Mouse (Mus musculus): ENCODE data around the gene Fry. TPM values are rescaled to one million over a fixed set of nuclear protein-coding genes. Genes with fewer than 3 reads are reported as not detected.

The Fry gene
- polyA plus RNA-seq, 1 experiment from 2014 or later = 15.2 TPM

DNA sequence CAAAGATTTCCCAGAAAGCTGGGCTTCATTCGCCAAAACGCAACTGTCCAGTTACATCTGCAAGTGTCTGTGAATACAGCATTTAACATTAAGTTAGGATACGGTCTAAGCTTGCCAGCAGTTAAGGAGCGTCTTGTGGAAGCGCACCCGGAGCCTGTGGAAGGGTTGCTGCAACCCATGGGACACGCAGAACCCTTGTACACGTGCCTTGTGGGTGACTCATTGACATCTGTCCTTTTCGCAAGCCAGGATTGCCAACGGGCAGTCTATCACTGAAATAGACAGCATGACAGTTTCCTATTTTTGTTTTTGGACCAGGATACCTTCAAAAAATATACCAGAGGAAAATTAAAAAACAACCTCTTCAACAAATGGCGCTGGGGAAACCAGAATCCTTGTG, 16.7 kb upstream of the Fry start:
- Histone ChIP-seq H3K27me3 (ENCODE audit: control insufficient read depth, insufficient read depth, low read length) (no peaks in the 10 kb centered on the region), H3K9ac (replicated peaks; ENCODE audit: low read depth, low read length) (no peak overlapping the region), H3K4me1 (ENCODE audit: control insufficient read depth, insufficient read depth, low read length) (no peaks in the 10 kb centered on the region), H3K4me3 (ENCODE audit: low read depth, low read length) (no peak overlapping the region), H3K9me3 (ENCODE audit: control insufficient read depth, low read depth, low read length) (no peaks in the 10 kb centered on the region), H3K36me3 (ENCODE audit: control insufficient read depth, insufficient read depth, low read length) (no peaks in the 10 kb centered on the region), H3K4me2 (replicated peaks; ENCODE audit: low read depth, low read length) (no peak overlapping the region), H3K27ac (ENCODE audit: low read length) (no peak overlapping the region)
- no peak for ATAC-seq (ENCODE audit: insufficient number of reproducible peaks, insufficient read depth, low FRiP score, low read depth)
- 85% methylated on average over 11 of the region's 11 CpGs for WGBS

DNA sequence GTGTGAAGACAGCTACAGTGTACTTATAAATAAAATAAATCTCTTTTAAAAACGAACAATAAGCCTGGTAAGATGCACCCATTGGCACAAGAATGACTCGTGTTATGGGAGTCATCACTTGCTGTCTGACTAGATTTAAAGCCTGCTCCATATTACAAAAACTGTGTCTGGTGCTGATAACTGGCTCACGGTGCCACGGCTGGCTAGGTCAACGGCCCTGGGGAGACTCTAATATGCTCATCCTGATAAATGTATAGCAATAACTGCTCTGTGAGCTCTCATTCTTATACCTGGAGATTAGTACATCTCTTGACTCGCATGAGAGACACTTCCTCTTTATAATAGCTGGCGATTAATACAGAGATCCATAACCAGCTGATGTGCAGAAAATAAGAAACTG, 12.1 kb upstream of the Fry start:
- Histone ChIP-seq H3K9me3 (ENCODE audit: control insufficient read depth, low read depth, low read length) (no peaks in the 10 kb centered on the region), H3K36me3 (ENCODE audit: control insufficient read depth, insufficient read depth, low read length) (no peaks in the 10 kb centered on the region), H3K4me1 (ENCODE audit: control insufficient read depth, insufficient read depth, low read length) (no peaks in the 10 kb centered on the region), H3K27me3 (ENCODE audit: control insufficient read depth, insufficient read depth, low read length) (no peaks in the 10 kb centered on the region), H3K4me2 (replicated peaks; ENCODE audit: low read depth, low read length) (no peak overlapping the region), H3K4me3 (ENCODE audit: low read depth, low read length) (no peak overlapping the region), H3K27ac (ENCODE audit: low read length) (no peak overlapping the region), H3K9ac (replicated peaks; ENCODE audit: low read depth, low read length) (no peak overlapping the region)
- ATAC-seq (ENCODE audit: insufficient number of reproducible peaks, insufficient read depth, low FRiP score, low read depth) = no peak
- 88% methylated on average over 7 of the region's 7 CpGs for WGBS

DNA sequence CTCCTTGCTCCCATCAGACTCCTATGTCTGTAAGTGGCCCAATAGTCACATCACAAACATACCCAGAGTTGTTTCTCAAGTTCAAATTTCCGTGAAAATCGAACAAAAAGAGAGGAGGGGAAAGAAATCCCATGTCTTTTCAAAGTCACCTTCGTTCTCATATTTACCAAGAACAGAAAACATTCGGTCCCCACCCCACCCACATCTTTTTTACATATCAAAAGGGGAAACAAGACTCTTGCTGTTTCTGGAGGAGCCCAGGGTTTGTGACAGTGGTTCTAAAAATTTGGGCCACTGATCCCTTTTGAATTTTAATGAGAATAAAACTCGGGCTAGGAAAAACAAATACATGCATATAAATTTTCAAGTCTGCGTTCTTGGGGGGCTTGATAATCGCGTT, 7.2 kb upstream of the Fry start:
- Histone ChIP-seq H3K27me3 (ENCODE audit: control insufficient read depth, insufficient read depth, low read length) (no peaks in the 10 kb centered on the region), H3K4me2 (replicated peaks; ENCODE audit: low read depth, low read length) (no peak overlapping the region), H3K4me3 (ENCODE audit: low read depth, low read length) (no peak overlapping the region), H3K36me3 (ENCODE audit: control insufficient read depth, insufficient read depth, low read length) (no peaks in the 10 kb centered on the region), H3K4me1 (ENCODE audit: control insufficient read depth, insufficient read depth, low read length) (0 out of 2 replicates have a peak, but pooled peaks cover 5% of the 10 kb centered on the region), H3K9ac (replicated peaks; ENCODE audit: low read depth, low read length) (no peak overlapping the region), H3K27ac (ENCODE audit: low read length) (no peak overlapping the region), H3K9me3 (ENCODE audit: control insufficient read depth, low read depth, low read length) (no peaks in the 10 kb centered on the region)
- ATAC-seq (ENCODE audit: insufficient number of reproducible peaks, insufficient read depth, low FRiP score, low read depth) = no peak
- 48% methylated on average over 8 of the region's 8 CpGs for whole genome bisulfite sequencing

DNA sequence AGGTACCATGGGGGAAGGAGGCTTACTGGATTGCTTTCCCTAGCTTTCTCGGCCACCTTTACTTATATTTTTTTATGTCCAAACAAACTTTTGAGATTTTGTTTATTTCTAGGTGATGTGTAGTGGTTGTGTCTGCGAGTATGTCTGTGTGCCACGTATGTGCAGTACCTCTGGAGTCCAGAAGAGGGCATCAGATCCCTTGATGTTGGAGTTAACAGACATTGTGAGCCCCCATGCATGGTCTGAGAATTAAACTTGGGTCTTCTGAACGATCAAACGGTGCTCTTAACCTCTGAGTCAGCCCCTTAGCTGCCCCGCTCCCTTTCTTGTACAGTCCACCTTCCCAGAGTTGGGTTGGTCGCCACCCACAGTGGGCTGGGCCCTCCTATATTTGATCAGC, 4.4 kb upstream of the Fry start:
- no peak overlapping the region for H3K9ac ChIP-seq (replicated peaks; ENCODE audit: low read depth, low read length)
- H3K27me3 ChIP-seq (ENCODE audit: control insufficient read depth, insufficient read depth, low read length) = no peaks in the 10 kb centered on the region
- no peak overlapping the region for H3K4me3 ChIP-seq (ENCODE audit: low read depth, low read length)
- H3K4me2 ChIP-seq (replicated peaks; ENCODE audit: low read depth, low read length) = no peak overlapping the region
- H3K27ac ChIP-seq (ENCODE audit: low read length) = no peak overlapping the region
- H3K4me1 ChIP-seq (ENCODE audit: control insufficient read depth, insufficient read depth, low read length) = 0 out of 2 replicates have a peak, but pooled peaks cover 5% of the 10 kb centered on the region
- no peaks in the 10 kb centered on the region for H3K9me3 ChIP-seq (ENCODE audit: control insufficient read depth, low read depth, low read length)
- no peak for ATAC-seq (ENCODE audit: insufficient number of reproducible peaks, insufficient read depth, low FRiP score, low read depth)
- 78% methylated on average over 7 of the region's 7 CpGs for WGBS
- H3K36me3 ChIP-seq (ENCODE audit: control insufficient read depth, insufficient read depth, low read length) = no peaks in the 10 kb centered on the region

DNA sequence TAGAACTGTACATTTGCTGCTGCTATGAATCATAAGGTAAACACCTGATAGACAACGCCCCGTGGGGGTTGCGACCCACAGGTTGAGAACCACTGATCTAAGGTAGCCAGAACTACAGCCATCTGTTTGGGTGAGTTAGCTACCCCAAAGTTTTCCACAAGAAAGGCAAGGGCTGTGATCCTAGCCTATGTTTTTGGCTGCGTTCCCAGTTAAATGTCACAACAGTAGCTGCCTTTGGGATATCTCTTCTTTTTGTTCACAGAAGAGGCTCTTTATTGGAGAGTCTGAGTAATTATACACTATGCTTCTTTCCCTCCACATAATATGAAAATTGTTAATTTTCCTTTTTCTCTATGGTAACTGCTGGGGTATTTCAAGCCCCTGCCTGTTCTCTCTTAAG, 3.7 kb upstream of the Fry start:
- Histone ChIP-seq H3K36me3 (ENCODE audit: control insufficient read depth, insufficient read depth, low read length) (no peaks in the 10 kb centered on the region), H3K4me1 (ENCODE audit: control insufficient read depth, insufficient read depth, low read length) (0 out of 2 replicates have a peak, but pooled peaks cover 5% of the 10 kb centered on the region), H3K27ac (ENCODE audit: low read length) (no peak overlapping the region), H3K9ac (replicated peaks; ENCODE audit: low read depth, low read length) (no peak overlapping the region), H3K4me3 (ENCODE audit: low read depth, low read length) (no peak overlapping the region), H3K27me3 (ENCODE audit: control insufficient read depth, insufficient read depth, low read length) (no peaks in the 10 kb centered on the region), H3K4me2 (replicated peaks; ENCODE audit: low read depth, low read length) (no peak overlapping the region), H3K9me3 (ENCODE audit: control insufficient read depth, low read depth, low read length) (no peaks in the 10 kb centered on the region)
- 82% methylated on average over 4 of the region's 4 CpGs for WGBS
- no peak for ATAC-seq (ENCODE audit: insufficient number of reproducible peaks, insufficient read depth, low FRiP score, low read depth)

DNA sequence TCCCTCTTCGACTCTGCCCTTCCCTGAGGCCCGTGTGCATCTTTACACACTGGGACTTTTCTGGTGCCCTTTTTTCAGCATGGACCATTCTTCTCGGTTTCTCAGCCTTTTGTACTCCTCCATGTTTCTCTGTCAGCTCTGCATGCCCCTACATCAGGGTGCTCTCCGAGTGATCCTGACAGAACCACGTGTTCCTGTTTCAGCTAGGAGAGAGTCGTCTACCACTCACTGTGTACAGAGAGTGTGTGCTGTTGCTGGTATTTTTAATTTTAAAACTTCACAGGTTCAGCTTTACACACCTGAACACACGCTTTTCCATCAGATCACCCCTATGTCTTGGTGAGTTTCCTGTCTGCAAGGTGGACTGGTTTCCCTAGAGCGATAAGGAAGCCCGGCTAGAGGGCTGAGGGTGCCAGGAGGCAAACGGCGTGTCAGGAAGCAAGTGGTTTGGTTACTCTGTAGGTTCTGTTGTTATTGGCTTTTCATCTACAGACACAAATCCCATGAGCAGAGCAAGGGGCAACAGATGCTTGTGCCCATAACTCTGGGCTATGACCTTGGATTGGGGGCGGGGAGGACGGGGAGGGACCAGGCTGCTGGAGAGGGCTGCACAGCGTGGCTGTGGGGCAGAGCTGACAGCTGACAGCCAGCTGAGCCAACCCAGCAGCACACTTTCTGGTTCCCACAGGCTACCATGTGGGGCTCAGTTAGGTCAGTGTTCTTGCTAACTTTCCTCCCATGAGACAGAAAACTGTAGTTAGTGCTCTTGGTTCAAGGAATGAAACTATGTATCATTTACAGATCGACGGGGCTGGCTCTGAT, 3.0 kb upstream of the Fry start:
- 64% methylated on average over 16 of the region's 16 CpGs for WGBS
- H3K4me3 ChIP-seq (ENCODE audit: low read depth, low read length) = no peak overlapping the region
- no peaks in the 10 kb centered on the region for H3K36me3 ChIP-seq (ENCODE audit: control insufficient read depth, insufficient read depth, low read length)
- no peaks in the 10 kb centered on the region for H3K9me3 ChIP-seq (ENCODE audit: control insufficient read depth, low read depth, low read length)
- no peak overlapping the region for H3K9ac ChIP-seq (replicated peaks; ENCODE audit: low read depth, low read length)
- 0 out of 2 replicates have a peak, but pooled peaks cover 5% of the 10 kb centered on the region for H3K4me1 ChIP-seq (ENCODE audit: control insufficient read depth, insufficient read depth, low read length)
- H3K27ac ChIP-seq (ENCODE audit: low read length) = no peak overlapping the region
- H3K27me3 ChIP-seq (ENCODE audit: control insufficient read depth, insufficient read depth, low read length) = no peaks in the 10 kb centered on the region
- no peak overlapping the region for H3K4me2 ChIP-seq (replicated peaks; ENCODE audit: low read depth, low read length)
- no peak for ATAC-seq (ENCODE audit: insufficient number of reproducible peaks, insufficient read depth, low FRiP score, low read depth)

DNA sequence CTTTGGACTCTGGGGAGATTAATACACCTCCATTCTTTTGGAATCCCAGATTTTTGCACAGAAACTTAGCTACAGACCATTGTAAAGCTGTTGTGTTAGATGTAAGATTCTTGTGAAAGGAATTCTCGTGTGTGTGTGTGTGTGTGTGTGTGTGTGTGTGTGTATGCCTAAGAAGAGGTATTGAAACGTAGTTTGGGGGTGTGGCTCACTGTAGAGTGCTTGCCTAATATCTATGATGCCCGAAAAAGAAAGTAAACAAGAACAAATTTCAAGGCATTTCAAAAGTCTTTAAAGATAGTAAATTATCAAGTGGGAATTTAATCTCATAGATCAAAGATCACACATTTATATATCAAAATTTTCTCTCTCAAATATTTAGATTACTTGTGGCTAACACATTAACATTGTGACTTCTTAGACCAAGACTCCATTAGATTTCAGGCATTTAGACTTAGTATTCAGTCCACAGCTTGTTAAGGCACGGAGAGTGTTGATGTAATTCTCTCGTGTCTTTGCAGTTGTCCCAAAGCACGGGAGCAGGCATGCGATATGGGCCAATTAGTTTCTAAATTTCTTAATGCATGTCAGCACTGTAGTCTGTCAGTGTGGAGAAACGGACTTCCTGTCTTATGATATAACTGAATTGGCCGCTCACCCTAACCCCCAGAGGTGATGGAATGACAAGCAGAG, 2.1 kb upstream of the Fry start:
- WGBS = 63% methylated on average over 9 of the region's 9 CpGs
- Histone ChIP-seq H3K4me1 (ENCODE audit: control insufficient read depth, insufficient read depth, low read length) (0 out of 2 replicates have a peak, but pooled peaks cover 5% of the 10 kb centered on the region), H3K27me3 (ENCODE audit: control insufficient read depth, insufficient read depth, low read length) (no peaks in the 10 kb centered on the region), H3K36me3 (ENCODE audit: control insufficient read depth, insufficient read depth, low read length) (no peaks in the 10 kb centered on the region), H3K27ac (ENCODE audit: low read length) (no peak overlapping the region), H3K4me3 (ENCODE audit: low read depth, low read length) (no peak overlapping the region), H3K9ac (replicated peaks; ENCODE audit: low read depth, low read length) (no peak overlapping the region), H3K4me2 (replicated peaks; ENCODE audit: low read depth, low read length) (no peak overlapping the region), H3K9me3 (ENCODE audit: control insufficient read depth, low read depth, low read length) (no peaks in the 10 kb centered on the region)
- no peak for ATAC-seq (ENCODE audit: insufficient number of reproducible peaks, insufficient read depth, low FRiP score, low read depth)

DNA sequence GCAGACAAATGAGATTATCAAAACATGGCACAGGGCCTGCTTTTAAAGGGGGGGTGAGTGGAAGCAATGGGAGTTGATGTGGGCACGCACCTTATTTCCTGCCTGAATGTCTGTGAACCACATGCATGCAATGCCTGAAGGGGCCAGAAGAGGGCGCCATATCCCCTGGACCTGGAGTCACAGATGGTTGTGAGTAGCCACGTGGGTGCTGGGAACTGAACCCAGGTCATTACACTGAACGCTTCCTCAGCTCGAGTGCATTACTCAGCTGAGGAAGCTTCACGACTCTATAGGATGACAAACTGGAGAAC, 1.6 kb upstream of the Fry start:
- H3K36me3 ChIP-seq (ENCODE audit: control insufficient read depth, insufficient read depth, low read length) = no peaks in the 10 kb centered on the region
- H3K4me3 ChIP-seq (ENCODE audit: low read depth, low read length) = no peak overlapping the region
- no peak for ATAC-seq (ENCODE audit: insufficient number of reproducible peaks, insufficient read depth, low FRiP score, low read depth)
- no peaks in the 10 kb centered on the region for H3K27me3 ChIP-seq (ENCODE audit: control insufficient read depth, insufficient read depth, low read length)
- 88% methylated on average over 6 of the region's 6 CpGs for WGBS
- no peaks in the 10 kb centered on the region for H3K9me3 ChIP-seq (ENCODE audit: control insufficient read depth, low read depth, low read length)
- no peak overlapping the region for H3K9ac ChIP-seq (replicated peaks; ENCODE audit: low read depth, low read length)
- no peak overlapping the region for H3K27ac ChIP-seq (ENCODE audit: low read length)
- no peak overlapping the region for H3K4me2 ChIP-seq (replicated peaks; ENCODE audit: low read depth, low read length)
- H3K4me1 ChIP-seq (ENCODE audit: control insufficient read depth, insufficient read depth, low read length) = 0 out of 2 replicates have a peak, but pooled peaks cover 5% of the 10 kb centered on the region

Data from stomach, embryonic 14.5 days (tissue).